Mouse (Mus musculus): ENCODE measurements around the gene Gpr19. TPM values are rescaled to one million over a fixed set of nuclear protein-coding genes. Genes with fewer than 3 reads are reported as not detected.

Gpr19 gene
- 4.7 and 4.8 TPM in 2 replicates for total RNA-seq (2014; rRNA removed)
- 4.9 and 6.9 TPM in 2 replicates for polyA plus RNA-seq (2012; rRNA removed)

DNA sequence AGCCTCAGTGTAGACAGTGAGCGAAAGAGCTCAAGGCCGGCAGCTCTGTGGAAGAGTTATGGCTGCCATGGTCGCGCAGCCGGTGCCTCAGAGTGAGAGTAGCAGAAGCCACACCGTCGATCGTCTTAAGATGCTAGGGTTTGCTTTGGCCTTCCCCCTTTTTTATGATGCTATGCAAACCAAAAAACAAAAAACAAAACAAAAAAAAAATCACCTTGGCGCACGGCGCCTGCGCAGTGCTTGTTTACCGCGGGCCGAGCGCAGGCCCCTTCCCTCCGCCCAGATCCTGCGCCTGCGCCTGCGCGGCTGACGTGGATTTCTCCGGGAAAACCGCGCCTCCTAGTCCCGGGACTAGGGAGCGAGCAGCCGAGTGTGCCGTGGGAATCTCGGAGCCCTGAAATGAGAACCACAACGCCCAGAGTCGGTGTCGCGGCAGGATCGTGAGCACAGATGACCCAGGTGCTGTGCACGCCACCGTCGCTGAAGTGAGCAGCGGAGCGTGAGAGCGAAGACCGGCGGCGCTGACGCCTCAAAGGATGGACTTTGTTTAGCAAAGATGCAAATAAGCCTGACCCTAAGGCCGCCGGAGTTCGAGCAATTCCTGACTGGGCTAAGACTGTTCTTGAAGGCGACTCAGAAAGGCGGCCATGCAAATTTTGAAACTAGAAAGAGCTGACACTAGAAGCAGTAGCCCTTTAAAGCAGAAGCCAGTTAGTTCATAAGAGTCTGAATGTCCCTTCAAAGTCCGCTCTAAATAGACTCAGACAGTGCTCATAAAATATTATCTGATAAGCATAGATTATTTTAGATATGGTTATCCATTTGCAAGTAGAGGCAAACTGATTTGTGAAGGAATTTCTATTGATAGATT, at the start of gene Gpr19:
Gene Gpr19 (minus strand): TSS at position 484 of the 871 bp plus-strand sequence.
- Histone ChIP-seq H3K4me3 (ENCODE audit: insufficient read depth, low read depth, low read length) (peak within 1 kb of the TSS; percentile 65), H3K79me2 (ENCODE audit: control insufficient read depth, insufficient read depth, low read length) (no peaks in the 10 kb centered on the region), H3K9ac (ENCODE audit: low read depth, low read length) (peak within 1 kb of the TSS; percentile 92), H3K27me3 (ENCODE audit: control insufficient read depth, insufficient read depth, low read length) (no peaks in the 10 kb centered on the region), H3K27ac (replicated peaks; ENCODE audit: insufficient read depth, low read depth, low read length) (peak within 1 kb of the TSS; percentile 99), H3K4me1 (ENCODE audit: control insufficient read depth, insufficient read depth, low read length) (peaks cover 2% of the 10 kb centered on the region; the same call in 1 of the 2 replicates), H3K36me3 (ENCODE audit: control insufficient read depth, insufficient read depth, low read length) (no peaks in the 10 kb centered on the region)
- DNase-seq (ENCODE audit: extremely low read depth, low read depth, low spot score), result peak; percentile 80
- WGBS, result under 1% methylated on average over 51 of the region's 51 CpGs
- TF ChIP-seq CTCF (IDR thresholded peaks at IDR 0.05; ENCODE audit: low read depth, low read length) (no peak), POLR2A (IDR thresholded peaks at IDR 0.05; ENCODE audit: extremely low read depth, insufficient read depth, low read length) (peak; percentile 95)

DNA sequence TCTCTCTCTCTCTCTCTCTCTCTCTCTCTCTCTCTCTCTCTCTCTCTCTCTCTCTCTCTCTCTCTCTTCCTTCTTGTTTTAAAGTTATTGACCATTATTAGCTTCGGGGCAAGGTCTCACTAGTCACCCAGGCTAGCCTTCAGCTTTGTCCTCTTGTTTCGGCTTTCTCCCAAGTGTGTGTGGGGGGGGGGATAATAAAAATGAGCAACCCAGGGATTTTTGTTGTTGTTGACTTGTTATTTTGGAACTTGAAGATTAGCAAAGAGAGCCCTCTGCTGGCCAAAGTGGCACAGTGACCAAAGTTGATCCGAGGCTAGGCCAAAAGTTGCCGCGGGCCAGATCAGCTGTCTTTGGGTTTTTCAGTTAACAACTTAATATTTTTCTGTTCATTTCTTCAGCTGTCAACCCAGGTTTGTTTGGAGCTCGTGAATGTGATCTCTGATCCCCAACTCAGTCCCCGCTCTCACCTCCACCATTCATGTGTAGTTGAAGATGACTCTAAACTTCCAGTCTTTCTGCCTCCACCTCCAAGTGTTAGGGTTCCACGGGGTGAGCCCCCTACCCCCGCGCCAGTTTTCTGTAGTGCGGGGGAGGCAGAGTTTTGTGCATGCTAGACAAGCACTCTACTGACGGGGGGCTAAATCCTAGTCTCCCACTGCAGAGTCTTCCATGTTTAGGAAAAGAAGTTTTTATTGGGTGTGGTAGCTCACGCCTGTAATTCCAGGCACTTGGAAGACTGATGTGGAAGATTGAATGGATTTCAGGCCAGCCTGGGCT, 49.1 kb upstream of the Gpr19 start:
- Histone ChIP-seq H3K9ac (ENCODE audit: low read depth, low read length) (no peak overlapping the region), H3K27ac (replicated peaks; ENCODE audit: insufficient read depth, low read depth, low read length) (no peak overlapping the region), H3K79me2 (ENCODE audit: control insufficient read depth, insufficient read depth, low read length) (no peaks in the 10 kb centered on the region), H3K4me1 (ENCODE audit: control insufficient read depth, insufficient read depth, low read length) (no peaks in the 10 kb centered on the region; the same call in 1 of the 2 replicates), H3K27me3 (ENCODE audit: control insufficient read depth, insufficient read depth, low read length) (no peaks in the 10 kb centered on the region), H3K36me3 (ENCODE audit: control insufficient read depth, insufficient read depth, low read length) (no peaks in the 10 kb centered on the region), H3K4me3 (ENCODE audit: insufficient read depth, low read depth, low read length) (peak overlapping the region; percentile 34; the same call in 1 of the 2 replicates)
- 43% methylated on average over 13 of the region's 13 CpGs for WGBS
- DNase-seq (ENCODE audit: extremely low read depth, low read depth, low spot score), result peak; percentile 67
- no peak for TF ChIP-seq POLR2A (IDR thresholded peaks at IDR 0.05; ENCODE audit: extremely low read depth, insufficient read depth, low read length)
- TF ChIP-seq CTCF (IDR thresholded peaks at IDR 0.05; ENCODE audit: low read depth, low read length), result peak; percentile 78

- H3K27ac ChIP-seq (replicated peaks; ENCODE audit: insufficient read depth, low read depth, low read length), result no peak overlapping the region
- DNase-seq (ENCODE audit: extremely low read depth, low read depth, low spot score), result no peak
Measured at GRCm38 (mm10) chr6:134946858-134947257, 48.5 kb upstream of the Gpr19 start.

DNA sequence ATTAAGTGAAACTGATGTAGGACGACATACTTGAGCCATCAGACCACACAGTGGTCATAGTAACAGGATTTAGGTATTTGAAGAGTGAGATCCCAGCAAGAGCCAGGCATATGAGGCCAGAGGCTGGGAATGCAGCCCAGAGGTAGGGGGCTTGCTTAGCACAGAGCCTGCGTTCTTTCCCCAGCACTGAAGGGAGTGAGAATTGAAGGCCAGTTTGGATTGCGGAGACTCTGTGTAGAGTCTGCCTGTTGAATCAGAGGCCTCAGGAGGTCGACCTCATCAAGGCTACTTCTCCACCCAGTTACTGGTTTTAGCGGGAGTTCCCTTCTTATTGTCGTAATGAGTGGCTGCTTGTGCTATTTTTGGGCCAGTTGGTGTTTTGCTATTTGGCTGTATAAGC, 47.7 kb upstream of the Gpr19 start:
- H3K27ac ChIP-seq (replicated peaks; ENCODE audit: insufficient read depth, low read depth, low read length), result no peak overlapping the region
- H3K36me3 ChIP-seq (ENCODE audit: control insufficient read depth, insufficient read depth, low read length), result no peaks in the 10 kb centered on the region
- H3K4me3 ChIP-seq (ENCODE audit: insufficient read depth, low read depth, low read length), result no peak overlapping the region
- H3K27me3 ChIP-seq (ENCODE audit: control insufficient read depth, insufficient read depth, low read length), result no peaks in the 10 kb centered on the region
- no peaks in the 10 kb centered on the region for H3K79me2 ChIP-seq (ENCODE audit: control insufficient read depth, insufficient read depth, low read length)
- no peak overlapping the region for H3K9ac ChIP-seq (ENCODE audit: low read depth, low read length)
- DNase-seq (ENCODE audit: extremely low read depth, low read depth, low spot score), result no peak
- no peak for TF ChIP-seq CTCF (IDR thresholded peaks at IDR 0.05; ENCODE audit: low read depth, low read length)
- no peak for TF ChIP-seq POLR2A (IDR thresholded peaks at IDR 0.05; ENCODE audit: extremely low read depth, insufficient read depth, low read length)
- H3K4me1 ChIP-seq (ENCODE audit: control insufficient read depth, insufficient read depth, low read length), result no peaks in the 10 kb centered on the region; the same call in 1 of the 2 replicates
- 86% methylated on average over 6 of the region's 6 CpGs for WGBS

More at GRCm38 (mm10) chr6:134946858-134947257, 48.5 kb upstream of the Gpr19 start:
- no peaks in the 10 kb centered on the region for H3K79me2 ChIP-seq (ENCODE audit: control insufficient read depth, insufficient read depth, low read length)
- no peak overlapping the region for H3K9ac ChIP-seq (ENCODE audit: low read depth, low read length)
- H3K36me3 ChIP-seq (ENCODE audit: control insufficient read depth, insufficient read depth, low read length), result no peaks in the 10 kb centered on the region
- 70% methylated on average over 9 of the region's 9 CpGs for WGBS
- no peaks in the 10 kb centered on the region; the same call in 1 of the 2 replicates for H3K4me1 ChIP-seq (ENCODE audit: control insufficient read depth, insufficient read depth, low read length)
- no peaks in the 10 kb centered on the region for H3K27me3 ChIP-seq (ENCODE audit: control insufficient read depth, insufficient read depth, low read length)
- H3K4me3 ChIP-seq (ENCODE audit: insufficient read depth, low read depth, low read length), result no peak overlapping the region
- TF ChIP-seq CTCF (IDR thresholded peaks at IDR 0.05; ENCODE audit: low read depth, low read length) (no peak), POLR2A (IDR thresholded peaks at IDR 0.05; ENCODE audit: extremely low read depth, insufficient read depth, low read length) (no peak)

DNA sequence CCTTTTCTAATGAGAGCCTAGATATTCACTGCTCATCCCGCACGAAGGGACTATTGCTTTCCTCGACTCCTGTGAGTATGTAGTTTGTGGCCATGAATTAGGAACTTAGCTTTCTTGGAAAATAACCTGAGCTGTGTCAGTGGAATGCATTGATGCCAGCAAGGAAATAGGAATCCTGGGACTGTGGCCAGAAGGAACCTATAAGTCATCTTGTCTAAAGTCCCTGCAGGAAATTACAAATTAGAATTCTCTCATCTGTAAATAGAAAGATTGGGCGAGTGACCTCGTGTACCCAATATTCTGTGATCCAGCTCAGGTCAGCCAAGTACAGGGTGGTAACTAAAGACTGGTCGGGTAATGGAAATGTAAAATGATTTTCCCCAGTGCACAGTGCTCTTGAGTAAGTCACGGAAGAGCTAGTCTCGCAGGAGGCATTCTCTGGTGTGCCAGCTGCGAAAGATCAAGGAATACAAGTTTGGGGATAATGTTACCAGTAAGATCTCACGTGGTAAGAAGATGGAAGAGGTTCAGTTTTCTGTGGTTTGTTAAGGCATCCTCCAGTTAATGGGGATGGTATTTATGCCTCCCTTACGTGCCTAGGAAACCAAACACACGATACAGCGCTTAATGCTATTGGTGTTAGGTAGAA, 45.5 kb upstream of the Gpr19 start:
- no peak overlapping the region for H3K4me3 ChIP-seq (ENCODE audit: insufficient read depth, low read depth, low read length)
- no peak overlapping the region for H3K27ac ChIP-seq (replicated peaks; ENCODE audit: insufficient read depth, low read depth, low read length)
- no peak for DNase-seq (ENCODE audit: extremely low read depth, low read depth, low spot score)
- no peaks in the 10 kb centered on the region for H3K36me3 ChIP-seq (ENCODE audit: control insufficient read depth, insufficient read depth, low read length)
- no peaks in the 10 kb centered on the region; the same call in 1 of the 2 replicates for H3K4me1 ChIP-seq (ENCODE audit: control insufficient read depth, insufficient read depth, low read length)
- H3K79me2 ChIP-seq (ENCODE audit: control insufficient read depth, insufficient read depth, low read length), result no peaks in the 10 kb centered on the region
- 78% methylated on average over 13 of the region's 13 CpGs for whole genome bisulfite sequencing
- no peaks in the 10 kb centered on the region for H3K27me3 ChIP-seq (ENCODE audit: control insufficient read depth, insufficient read depth, low read length)
- TF ChIP-seq CTCF (IDR thresholded peaks at IDR 0.05; ENCODE audit: low read depth, low read length) (no peak), POLR2A (IDR thresholded peaks at IDR 0.05; ENCODE audit: extremely low read depth, insufficient read depth, low read length) (no peak)
- H3K9ac ChIP-seq (ENCODE audit: low read depth, low read length), result no peak overlapping the region
